Mouse (Mus musculus) CH12.LX (cell line): ENCODE results near the gene Vamp4. TPM values are rescaled to one million over a fixed set of nuclear protein-coding genes. Genes with fewer than 3 reads are reported as not detected.

ENCODE experiments used
- DNase-seq: peaks from one replicate; pipeline ENCODE4 v3.0.0-alpha.2; 2013; ENCODE audit errors: extremely low read depth
- H3K27ac ChIP-seq: 2 replicates; pipeline ENCODE4 v1.5.1; 2012; ENCODE audit warnings: low read depth, mild to moderate bottlenecking, control low read depth, moderate library complexity; ENCODE audit not compliant: insufficient read depth
- H3K27me3 ChIP-seq: replicated peaks from 2 replicates; pipeline ENCODE3; 2012; ENCODE audit warnings: inconsistent platforms
- H3K36me3 ChIP-seq, 2 experiments: replicated peaks in 1 of 2; 2 replicates each; pipeline versions ENCODE3 to v1.6.1; 2012; ENCODE audit warnings: inconsistent platforms in 1 of 2, low read length in 1 of 2, mild to moderate bottlenecking in 1 of 2, mixed read lengths in 1 of 2, moderate library complexity in 1 of 2; ENCODE audit not compliant: control insufficient read depth in 1 of 2, insufficient read depth in 1 of 2
- H3K4me1 ChIP-seq, 2 experiments: 2 replicates each; pipeline ENCODE4 v1.6.1; 2012; ENCODE audit warnings: inconsistent platforms in 1 of 2, moderate library complexity in 1 of 2; ENCODE audit not compliant: insufficient read depth in 2 of 2, control insufficient read depth in 1 of 2
- H3K4me2 ChIP-seq: 2 replicates; pipeline ENCODE4 v1.6.1; 2012; ENCODE audit warnings: low read depth, mild to moderate bottlenecking, control low read depth; ENCODE audit not compliant: poor library complexity, insufficient read depth, severe bottlenecking
- H3K4me3 ChIP-seq, 3 experiments: fragments of 150-350 bp in 1 of 3; sonication (generic) in 1 of 3; replicated peaks in 1 of 3; 2 replicates each; pipeline versions ENCODE3 to v1.5.1; 2011 to 2012; ENCODE audit warnings: low read depth in 2 of 3, low read length in 2 of 3, mild to moderate bottlenecking in 2 of 3, moderate library complexity in 2 of 3, control low read depth in 1 of 3, improper control_type of control experiment in 1 of 3, inconsistent platforms in 1 of 3, mixed read lengths in 1 of 3; ENCODE audit not compliant: poor library complexity in 1 of 3
- H3K79me2 ChIP-seq: replicated peaks from 2 replicates; pipeline ENCODE4 v1.6.1; 2012; ENCODE audit warnings: mild to moderate bottlenecking, moderate library complexity; ENCODE audit not compliant: control insufficient read depth, poor library complexity, insufficient read depth, severe bottlenecking; ENCODE audit errors: extremely low read depth
- H3K9ac ChIP-seq: 2 replicates; pipeline ENCODE4 v1.6.1; 2012; ENCODE audit warnings: low read depth, mild to moderate bottlenecking, control low read depth, moderate library complexity; ENCODE audit not compliant: insufficient read depth
- H3K9me3 ChIP-seq: replicated peaks from 2 replicates; pipeline ENCODE3; 2012; ENCODE audit warnings: low read length, inconsistent platforms, mixed read lengths
- BHLHE40 ChIP-seq: IDR thresholded peaks from 2 replicates; pipeline ENCODE4 v1.6.1; 2011; ENCODE audit warnings: mild to moderate bottlenecking, low read depth, low read length, improper control_type of control experiment
- CHD2 ChIP-seq: IDR thresholded peaks from 2 replicates; pipeline ENCODE4 v1.6.1; 2011; ENCODE audit warnings: low read length, improper control_type of control experiment
- CTCF ChIP-seq, 2 experiments: IDR thresholded peaks in 1 of 2; conservative IDR thresholded peaks in 1 of 2; 2 replicates each; pipeline ENCODE4 v1.5.1; 2011 to 2012; ENCODE audit warnings: low read depth in 2 of 2, low read length in 2 of 2, improper control_type of control experiment in 1 of 2, inconsistent platforms in 1 of 2, mild to moderate bottlenecking in 1 of 2, moderate library complexity in 1 of 2
- ELF1 ChIP-seq: IDR thresholded peaks from 2 replicates; pipeline ENCODE4 v1.6.1; 2014; ENCODE audit warnings: low read depth, mild to moderate bottlenecking, inconsistent platforms, low read length, improper control_type of control experiment
- ETS1 ChIP-seq: conservative IDR thresholded peaks from 2 replicates; pipeline ENCODE4 v1.6.1; 2012; ENCODE audit warnings: low read depth, mild to moderate bottlenecking, inconsistent platforms, low read length, improper control_type of control experiment, moderate library complexity
- GABPA ChIP-seq: IDR thresholded peaks from 2 replicates; pipeline ENCODE4 v1.6.1; 2012; ENCODE audit warnings: low read depth, low read length, improper control_type of control experiment, inconsistent platforms; ENCODE audit not compliant: insufficient replicate concordance
- JUN ChIP-seq: IDR thresholded peaks from 2 replicates; pipeline ENCODE4 v1.6.1; 2011; ENCODE audit warnings: low read depth, mild to moderate bottlenecking, low read length, improper control_type of control experiment, moderate library complexity; ENCODE audit not compliant: insufficient read depth
- MAFK ChIP-seq: IDR thresholded peaks from 2 replicates; pipeline ENCODE4 v1.6.1; 2011; ENCODE audit warnings: low read length, improper control_type of control experiment; ENCODE audit not compliant: insufficient replicate concordance
- MEF2A ChIP-seq: IDR thresholded peaks from 2 replicates; pipeline ENCODE4 v1.6.1; 2014; ENCODE audit warnings: low read depth, mild to moderate bottlenecking, inconsistent platforms, low read length, improper control_type of control experiment, borderline replicate concordance
- MXI1 ChIP-seq: IDR thresholded peaks from 2 replicates; pipeline ENCODE4 v1.6.1; 2011; ENCODE audit warnings: mild to moderate bottlenecking, low read depth, low read length, improper control_type of control experiment
- MYC ChIP-seq: IDR thresholded peaks from 2 replicates; pipeline ENCODE4 v1.6.1; 2011; ENCODE audit warnings: low read depth, mild to moderate bottlenecking, improper control_type of control experiment, low read length
- NRF1 ChIP-seq: IDR thresholded peaks from 2 replicates; pipeline ENCODE4 v1.6.1; 2014; ENCODE audit warnings: low read depth, mild to moderate bottlenecking, inconsistent platforms, low read length, improper control_type of control experiment, moderate library complexity
- PAX5 ChIP-seq: IDR thresholded peaks from 2 replicates; pipeline ENCODE4 v1.6.1; 2012; ENCODE audit warnings: low read length, inconsistent platforms, mixed read lengths
- POLR2AphosphoS2 ChIP-seq: IDR thresholded peaks from 2 replicates; pipeline ENCODE4 v1.6.1; 2011; ENCODE audit warnings: low read depth, low read length, improper control_type of control experiment
- RAD21 ChIP-seq: IDR thresholded peaks from 2 replicates; pipeline ENCODE4 v1.6.1; 2011; ENCODE audit warnings: low read depth, mild to moderate bottlenecking, low read length, improper control_type of control experiment, moderate library complexity
- RCOR1 ChIP-seq: conservative IDR thresholded peaks from 2 replicates; pipeline ENCODE4 v1.6.1; 2012; ENCODE audit warnings: low read depth, mild to moderate bottlenecking, inconsistent platforms, low read length, improper control_type of control experiment
- SIN3A ChIP-seq: IDR thresholded peaks from 2 replicates; pipeline ENCODE4 v1.6.1; 2012; ENCODE audit warnings: low read length, improper control_type of control experiment, inconsistent platforms
- TCF12 ChIP-seq: IDR thresholded peaks from 2 replicates; pipeline ENCODE4 v1.6.1; 2014; ENCODE audit warnings: low read depth, mild to moderate bottlenecking, inconsistent platforms, low read length, improper control_type of control experiment
- UBTF ChIP-seq: IDR thresholded peaks from 2 replicates; pipeline ENCODE4 v1.6.1; 2012; ENCODE audit warnings: low read depth, mild to moderate bottlenecking, inconsistent platforms, low read length, improper control_type of control experiment, moderate library complexity
- ZC3H11A ChIP-seq: IDR thresholded peaks from 2 replicates; pipeline ENCODE4 v1.6.1; 2012; ENCODE audit warnings: low read depth, mild to moderate bottlenecking, inconsistent platforms, low read length, improper control_type of control experiment
- dilution Hi-C: fragments of 300-500 bp; cut with MboI; formaldehyde crosslinking; loops from 2 replicates; pipeline ENCODE4 v1.14.3; 2020; ENCODE audit warnings: low sequenced_read_pairs; ENCODE audit not compliant: extremely low pct_unique_long_range_greater_than_20kb, extremely low pct_ligation_motif_present
- in situ Hi-C: fragments of 300-500 bp; cut with MboI; formaldehyde crosslinking; loops from 3 replicates; pipeline ENCODE4 v1.14.3; 2019; ENCODE audit warnings: low sequenced_read_pairs, low pct_ligation_motif_present, low pct_unique_long_range_greater_than_20kb, mixed read lengths
- polyA plus RNA-seq: library from polyadenylated mRNA; unstranded; fragments of >175 nt; gene quantifications from 2 replicates; pipeline ENCODE4 v1.2.1, GENCODE M21; 2012; ENCODE audit warnings: low read depth; ENCODE audit not compliant: insufficient read length
- total RNA-seq, 2 experiments: library from RNA; depleted of rRNA; stranded (reverse); fragments of 300-350 nt in 1 of 2; fragments of >200 nt in 1 of 2; gene quantifications; 2 replicates each; pipeline ENCODE4 v1.2.3; 2012 to 2014

Gene Vamp4
- total and polyA plus RNA-seq, 3 experiments: 17.9 to 38.5 (median 36.8) TPM

GRCm38 (mm10) chr1:162589443-162589842, 19.1 kb downstream of the Vamp4 start:
- in situ Hi-C loops (no loop called here), dilution Hi-C loops (no loop called here)
- Histone ChIP-seq H3K4me1 (no peaks in the 10 kb centered on the region), H3K27ac (no peak overlapping the region), H3K79me2 (no peaks in the 10 kb centered on the region; the same call in 1 of the 2 replicates), H3K4me2 (no peak overlapping the region), H3K9me3 (no peaks in the 10 kb centered on the region), H3K36me3 (peaks cover 28 to 72% of the 10 kb centered on the region in 2 experiments), H3K9ac (no peak overlapping the region), H3K27me3 (no peaks in the 10 kb centered on the region), H3K4me3 (no peak overlapping the region)
- no peak for DNase-seq
- TF ChIP-seq RCOR1 (no peak), BHLHE40 (no peak), JUN (no peak), ETS1 (no peak), CTCF (conservative IDR thresholded peaks at IDR 0.05 in 1 of 2, IDR thresholded peaks at IDR 0.05 in 1 of 2; ENCODE audit: low read depth in 2 of 2, low read length in 2 of 2) (no peak), UBTF (no peak), CHD2 (no peak), GABPA (no peak), POLR2AphosphoS2 (no peak), SIN3A (no peak), MEF2A (no peak), TCF12 (no peak), ELF1 (no peak), MYC (no peak), ZC3H11A (no peak), NRF1 (no peak), PAX5 (no peak)

GRCm38 (mm10) chr1:162590415-162590997, 20.2 kb downstream of the Vamp4 start:
- no peak for TF ChIP-seq ETS1
- TF ChIP-seq POLR2AphosphoS2: no peak
- no peak for TF ChIP-seq MAFK
- no peak for TF ChIP-seq RAD21
- no peak for TF ChIP-seq UBTF
- TF ChIP-seq MYC: no peak
- TF ChIP-seq MXI1: no peak

More at GRCm38 (mm10) chr1:162590415-162590997, 20.2 kb downstream of the Vamp4 start:
- no peaks in the 10 kb centered on the region for H3K9me3 ChIP-seq
- in situ Hi-C loops (no loop called here), dilution Hi-C loops (no loop called here)
- H3K4me2 ChIP-seq: no peak overlapping the region
- no peak overlapping the region for H3K9ac ChIP-seq
- no peak overlapping the region for H3K27ac ChIP-seq
- no peak for DNase-seq
- H3K79me2 ChIP-seq: no peaks in the 10 kb centered on the region; the same call in 1 of the 2 replicates
- no peaks in the 10 kb centered on the region for H3K4me1 ChIP-seq
- no peak overlapping the region for H3K4me3 ChIP-seq
- H3K27me3 ChIP-seq: no peaks in the 10 kb centered on the region
- H3K36me3 ChIP-seq: peaks cover 28 to 71% of the 10 kb centered on the region in 2 experiments
